Mouse (Mus musculus) forelimb bud, embryonic 11.5 days (tissue): ENCODE results near the gene Otp.

Source experiments
- DNase-seq: peaks from one replicate; pipeline ENCODE4 v3.0.0-alpha.2; 2012; ENCODE audit warnings: low read depth, low spot score

The Otp gene

GRCm38 (mm10) chr13:94873111-94874038 lies 2.0 kb upstream of the Otp start:
- no peak for DNase-seq

DNA sequence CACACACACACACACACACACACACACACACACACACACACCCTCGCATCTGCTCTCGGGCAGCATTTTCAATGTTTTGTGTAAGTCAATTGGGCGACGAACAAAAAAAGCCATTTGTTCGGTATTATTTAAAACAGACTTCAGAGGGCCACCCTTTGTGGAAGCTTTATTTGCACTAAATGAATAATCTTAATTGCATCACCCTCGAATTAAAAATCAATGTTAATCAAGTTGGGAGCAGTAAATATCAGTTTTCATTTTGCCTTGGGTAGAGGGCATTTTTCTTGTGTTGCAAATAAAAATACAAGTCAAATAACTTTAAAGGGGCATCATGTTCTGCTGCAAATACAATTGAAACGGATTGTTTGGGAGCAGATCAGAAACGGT lies 1.4 kb upstream of the Otp start:
- no peak for DNase-seq

DNA sequence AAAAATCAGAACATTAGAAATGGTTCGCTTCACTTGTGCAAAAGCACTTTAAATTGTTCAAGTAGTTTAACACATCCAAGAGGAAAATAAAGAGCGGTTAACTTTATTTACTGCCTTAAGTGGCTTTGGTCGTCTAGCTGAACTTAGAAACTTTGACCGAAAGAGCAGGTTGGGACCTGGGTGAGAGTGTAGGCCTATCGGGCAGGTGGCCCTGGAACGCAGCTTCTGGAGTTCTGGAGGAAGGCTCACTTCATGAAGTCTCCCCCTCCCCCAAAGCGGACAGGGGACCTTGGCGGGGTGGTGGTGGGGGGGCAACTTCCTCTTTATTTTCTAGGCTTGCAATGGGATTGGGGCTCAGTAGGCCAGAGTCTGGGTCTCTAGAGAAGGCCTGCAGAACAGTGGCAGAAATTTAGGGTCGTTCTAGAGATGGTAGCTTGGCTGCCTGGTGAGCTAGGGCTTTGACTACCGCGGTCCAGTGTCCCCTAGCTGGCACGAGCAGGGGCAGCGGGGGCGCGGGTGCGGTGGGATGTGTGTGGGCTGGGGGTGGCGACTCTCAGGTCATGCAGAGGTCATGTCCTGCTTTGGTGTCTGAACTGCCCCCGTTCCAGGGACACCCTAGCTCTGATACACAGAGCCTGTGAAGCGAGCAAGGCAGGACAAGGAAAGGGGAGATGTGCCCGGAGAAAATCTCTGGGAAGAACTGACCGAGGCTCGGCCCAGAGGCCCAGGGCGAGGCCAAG lies 576 bp upstream of the Otp start:
- no peak for DNase-seq

GRCm38 (mm10) chr13:94876286-94877210 lies 1.1 kb downstream of the Otp start:
- DNase-seq, result no peak

DNA sequence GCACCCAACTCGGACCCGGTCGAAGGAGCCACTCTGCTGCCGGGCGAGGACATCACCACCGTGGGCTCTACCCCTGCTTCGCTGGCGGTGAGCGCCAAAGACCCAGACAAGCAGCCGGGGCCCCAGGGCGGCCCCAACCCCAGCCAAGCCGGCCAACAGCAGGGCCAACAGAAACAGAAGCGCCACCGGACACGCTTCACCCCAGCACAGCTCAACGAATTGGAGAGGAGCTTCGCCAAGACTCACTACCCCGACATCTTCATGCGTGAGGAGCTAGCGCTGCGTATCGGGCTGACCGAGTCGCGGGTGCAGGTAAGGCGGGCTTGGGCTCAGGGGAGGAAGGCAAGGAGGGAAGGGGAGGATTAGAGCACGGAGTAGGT lies 1.8 kb downstream of the Otp start:
- no peak for DNase-seq

GRCm38 (mm10) chr13:94877991-94878745 lies 2.8 kb downstream of the Otp start:
- DNase-seq, result peak; percentile 77

DNA sequence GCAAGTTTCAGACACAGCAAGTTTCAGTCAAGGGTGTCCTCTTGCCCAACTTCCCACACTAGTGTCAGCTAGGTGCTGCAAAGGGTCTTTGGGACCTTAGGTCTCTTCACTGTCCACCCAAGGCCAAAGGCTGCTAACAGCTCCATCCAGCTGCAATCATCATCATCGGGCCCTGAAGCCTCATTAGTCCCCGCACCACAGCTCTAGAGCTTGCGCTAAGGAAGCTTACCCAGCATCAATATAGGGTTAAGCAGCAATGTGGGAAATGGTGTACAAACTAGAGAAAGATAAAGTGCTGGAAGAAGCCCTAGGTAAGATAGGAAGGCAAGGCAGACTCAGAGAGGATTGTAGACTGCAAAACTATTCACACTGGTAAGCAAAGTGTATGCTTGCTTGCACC lies 5.8 kb downstream of the Otp start:
- no peak for DNase-seq

DNA sequence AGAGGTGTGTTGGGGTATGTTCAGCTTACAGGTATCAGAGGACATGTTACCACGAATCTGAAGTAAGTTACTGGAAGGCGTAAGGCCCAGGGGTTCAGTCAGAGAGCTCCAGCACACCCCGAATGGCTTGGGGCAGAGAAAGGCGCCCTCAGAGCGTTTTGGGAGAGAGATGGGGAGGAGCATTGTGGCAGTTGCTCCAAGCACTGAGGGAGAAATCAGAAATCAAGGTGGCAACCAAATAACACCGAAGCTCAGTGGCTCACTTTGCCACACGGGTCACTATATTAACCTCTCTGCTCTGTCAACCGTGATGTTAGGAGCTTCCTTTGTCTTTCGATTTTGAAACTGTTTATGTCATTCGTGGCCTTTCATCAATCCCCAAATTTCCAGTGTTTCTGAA lies 6.8 kb downstream of the Otp start:
- DNase-seq, result no peak

DNA sequence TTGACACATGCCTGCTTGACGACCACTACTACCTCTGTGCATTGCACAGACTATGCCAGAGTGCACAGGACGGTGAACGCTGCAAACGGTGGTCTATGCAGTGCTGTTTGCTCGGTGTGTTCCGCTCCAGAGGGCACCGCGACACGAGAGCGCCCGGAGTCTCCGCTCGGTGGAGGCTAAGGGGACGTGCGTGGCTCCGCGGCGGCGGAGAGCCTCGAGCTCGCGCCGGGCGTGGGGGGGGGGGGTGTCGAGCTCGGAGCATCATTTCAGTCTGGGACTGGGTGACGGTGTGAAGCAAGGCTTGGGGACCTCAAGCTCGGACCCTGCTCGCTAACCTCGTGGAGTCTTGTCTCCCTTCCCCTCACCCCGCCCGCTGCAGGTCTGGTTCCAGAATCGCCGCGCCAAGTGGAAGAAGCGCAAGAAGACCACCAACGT lies 7.3 kb downstream of the Otp start:
- DNase-seq, result no peak

GRCm38 (mm10) chr13:94883163-94883965 lies 8.0 kb downstream of the Otp start:
- DNase-seq, result peak; percentile 17

DNA sequence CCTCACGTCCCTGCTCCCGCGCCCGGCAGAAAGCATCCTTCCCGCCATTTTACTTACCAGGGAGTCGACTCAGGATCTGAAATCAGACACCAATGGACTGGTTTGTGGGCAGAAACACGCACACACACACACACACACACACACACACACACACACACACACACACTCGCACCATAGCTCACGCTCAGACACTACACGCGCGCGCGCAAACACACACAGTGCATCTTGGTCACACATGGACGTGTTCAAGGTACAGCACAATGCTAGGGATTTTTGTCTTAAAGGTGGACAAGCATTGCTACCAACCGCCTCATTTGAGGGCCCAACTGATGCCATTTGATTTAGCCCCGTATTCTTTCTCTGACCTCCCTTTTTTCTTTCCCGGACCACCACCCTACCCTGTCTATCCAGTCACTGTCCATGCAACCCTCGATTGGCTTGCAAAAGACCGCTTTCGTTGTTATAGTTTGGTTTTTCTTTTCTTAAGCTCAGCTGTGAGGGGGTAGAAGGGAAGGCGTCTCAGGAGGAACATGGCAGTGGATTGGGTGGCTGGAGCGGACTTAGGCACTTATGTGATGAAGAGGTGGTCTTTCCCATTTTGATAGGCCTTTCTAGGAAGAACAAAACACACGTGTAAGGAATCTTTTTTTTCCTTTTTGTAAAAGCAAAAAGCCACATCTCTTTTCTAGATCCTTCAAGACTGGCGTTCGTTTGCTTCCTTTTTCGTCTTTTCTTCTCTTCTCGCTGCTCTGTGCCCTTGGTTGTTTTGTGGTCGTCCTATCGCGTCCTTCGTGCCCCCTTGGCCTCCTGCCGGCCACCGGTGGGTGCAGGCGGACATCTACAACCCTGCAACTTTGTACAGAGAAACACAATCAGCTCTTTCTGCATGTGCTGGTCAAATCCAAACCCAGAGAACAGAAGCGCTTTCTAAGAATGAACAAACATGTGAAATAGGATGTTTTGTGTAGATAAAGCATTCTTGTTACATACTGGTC lies 8.9 kb downstream of the Otp start:
- peak; percentile 35 for DNase-seq

DNA sequence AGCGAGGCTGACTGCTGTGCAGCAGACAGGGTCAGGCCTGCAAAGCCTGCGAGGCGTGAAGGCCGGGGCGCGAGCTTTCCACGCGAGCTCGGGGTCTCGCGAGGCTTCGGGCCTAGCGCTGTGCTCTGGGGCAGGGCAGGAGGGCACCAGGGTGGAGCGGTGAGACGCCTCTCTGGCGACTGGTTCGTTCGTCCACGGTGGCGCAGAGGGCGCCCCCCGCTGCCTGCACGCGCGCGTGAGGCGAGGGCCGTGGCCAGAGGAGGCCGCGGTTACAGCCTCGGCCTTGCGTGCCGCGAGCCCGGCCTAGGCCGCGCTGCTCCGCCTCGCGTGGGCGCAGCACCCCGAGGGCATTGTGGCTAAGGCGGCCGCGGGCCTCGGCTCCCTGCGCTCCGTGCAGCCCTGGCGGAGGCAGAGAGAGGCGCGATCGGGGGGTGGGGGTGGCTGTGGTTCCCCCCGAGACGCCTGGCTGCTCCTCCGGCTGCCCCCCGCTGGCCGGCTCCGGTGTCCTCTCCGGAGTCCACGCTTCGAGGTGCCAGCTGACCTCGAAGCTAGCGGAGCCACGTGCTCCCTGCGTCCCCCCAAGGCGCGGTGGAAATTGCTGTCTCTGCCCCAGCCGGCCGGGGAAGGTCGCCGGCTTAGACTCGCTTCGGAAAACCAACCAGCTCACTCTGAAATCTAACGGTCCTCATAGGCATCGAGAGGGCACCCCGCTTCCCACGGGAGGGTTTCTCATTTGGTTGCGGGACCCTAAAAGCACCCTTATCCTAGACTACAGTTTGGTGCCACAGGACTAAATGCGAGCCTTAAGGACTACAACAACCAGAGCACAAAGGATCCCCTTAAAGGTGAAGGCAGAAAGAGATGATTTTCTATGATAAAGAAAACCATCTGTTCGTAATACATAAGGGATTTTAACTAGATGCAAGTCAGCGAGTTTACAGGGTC lies 10.2 kb downstream of the Otp start:
- no peak for DNase-seq

GRCm38 (mm10) chr13:94907841-94908240 lies 32.4 kb downstream of the Otp start:
- DNase-seq, result no peak

GRCm38 (mm10) chr13:94912961-94913360 lies 37.6 kb downstream of the Otp start:
- DNase-seq, result no peak

DNA sequence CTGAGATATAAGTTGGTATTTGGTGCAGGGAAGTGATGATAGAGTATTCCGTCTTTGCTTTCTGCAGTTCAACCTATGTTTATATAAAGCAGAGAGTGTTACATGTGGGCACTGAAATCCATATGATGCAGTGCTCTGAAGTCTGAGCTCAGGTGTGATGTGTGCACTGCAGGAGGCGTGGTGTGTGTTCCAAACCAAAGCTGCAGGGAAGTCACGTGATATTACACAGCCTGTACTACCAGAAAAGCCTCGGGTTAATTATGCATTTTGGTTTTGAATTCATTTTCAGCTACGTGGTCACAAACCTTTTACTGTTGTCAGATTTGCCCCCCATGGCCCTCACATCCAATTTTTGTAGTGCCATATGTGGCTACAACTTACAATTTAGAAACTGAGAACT lies 40.3 kb downstream of the Otp start:
- no peak for DNase-seq

DNA sequence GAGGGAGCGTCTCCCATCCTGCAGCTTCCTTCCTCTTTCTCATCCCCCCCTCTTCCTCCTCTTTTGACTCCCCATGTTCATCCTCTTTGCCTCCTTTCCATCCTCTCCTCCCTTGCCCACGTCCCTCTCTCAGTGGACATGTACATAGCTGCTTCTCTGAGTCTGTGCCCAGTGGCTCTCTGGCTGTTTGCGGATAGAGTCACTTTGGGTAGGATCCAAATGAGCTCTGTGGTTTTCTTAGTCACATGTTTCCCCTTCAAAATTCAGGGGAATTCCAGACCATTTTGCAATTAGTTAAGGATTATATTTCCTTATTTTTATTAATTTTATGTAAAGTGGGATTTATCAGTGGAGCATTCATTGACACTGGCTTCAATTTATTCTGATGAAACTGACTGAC lies 52.7 kb downstream of the Otp start:
- no peak for DNase-seq
